Mouse (Mus musculus) neural tube, embryonic 12.5 days (tissue): ENCODE data around the gene Shmt2. TPM values are rescaled to one million over a fixed set of nuclear protein-coding genes. Genes with fewer than 3 reads are reported as not detected.

Experiments used
- ATAC-seq: fragments of 200-750 bp; cut with Nextera tagmentation; 2 replicates; pipeline ENCODE4 v1.8.0; 2017; ENCODE audit warnings: low read depth, mild to moderate bottlenecking, moderate TSS enrichment, moderate library complexity; ENCODE audit not compliant: low FRiP score
- H3K27ac ChIP-seq: fragments of 300-500 bp; sonication (generic); 2 replicates; pipeline ENCODE4 v1.5.1; 2016
- H3K27me3 ChIP-seq: fragments of 300-500 bp; sonication (generic); replicated peaks from 2 replicates; pipeline ENCODE4 v1.6.1; 2016; ENCODE audit warnings: mild to moderate bottlenecking
- H3K36me3 ChIP-seq: fragments of 300-500 bp; sonication (generic); 2 replicates; pipeline ENCODE4 v1.6.1; 2016; ENCODE audit warnings: mild to moderate bottlenecking
- H3K4me1 ChIP-seq: fragments of 300-500 bp; sonication (generic); 2 replicates; pipeline ENCODE4 v1.6.1; 2016
- H3K4me2 ChIP-seq: fragments of 300-500 bp; sonication (generic); replicated peaks from 2 replicates; pipeline ENCODE4 v1.6.1; 2016; ENCODE audit warnings: mild to moderate bottlenecking
- H3K4me3 ChIP-seq: fragments of 300-500 bp; sonication (generic); 2 replicates; pipeline ENCODE4 v1.5.1; 2016
- H3K9ac ChIP-seq: fragments of 300-500 bp; sonication (generic); 2 replicates; pipeline ENCODE4 v1.6.1; 2016; ENCODE audit warnings: mild to moderate bottlenecking
- H3K9me3 ChIP-seq: fragments of 300-500 bp; sonication (generic); 2 replicates; pipeline ENCODE4 v1.6.1; 2016; ENCODE audit warnings: mild to moderate bottlenecking
- WGBS: fragments of 180-500 bp; shearing (Covaris S2); methylation state at CpG from one replicate; pipeline ENCODE4 v1.1.7; 2016; 5-methylcytosine and 5-hydroxymethylcytosine counted together
- polyA plus RNA-seq: library from polyadenylated mRNA; unstranded; fragments of >200 nt; fragmentation: Nextera tagmentation; extraction: Ambion mirVana; gene quantifications from 2 replicates; pipeline ENCODE4 v1.2.1, GENCODE M21; 2016

Shmt2 gene
- polyA plus RNA-seq, 1 experiment from 2014 or later: 76.9 TPM

GRCm38 (mm10) chr10:127515983-127516459, 6.2 kb downstream of the Shmt2 start:
- 12% methylated on average over 8 of the region's 8 CpGs for WGBS
- no peak overlapping the region for H3K9ac ChIP-seq

GRCm38 (mm10) chr10:127515271-127515982, 6.8 kb downstream of the Shmt2 start:
- 24% methylated on average over 9 of the region's 9 CpGs for whole genome bisulfite sequencing
- Histone ChIP-seq H3K9me3 (no peaks in the 10 kb centered on the region), H3K36me3 (peaks cover 28% of the 10 kb centered on the region), H3K4me3 (no peak overlapping the region), H3K27ac (no peak overlapping the region), H3K4me2 (0 out of 2 replicates have a peak overlapping the region, but pooled peaks have one; percentile 20), H3K27me3 (peaks cover 51% of the 10 kb centered on the region), H3K9ac (no peak overlapping the region), H3K4me1 (peaks cover 76% of the 10 kb centered on the region)
- no peak for ATAC-seq

More at GRCm38 (mm10) chr10:127515983-127516459, 6.2 kb downstream of the Shmt2 start:
- Histone ChIP-seq H3K4me3 (no peak overlapping the region), H3K4me2 (peak overlapping the region; percentile 49), H3K4me1 (peaks cover 76% of the 10 kb centered on the region), H3K27me3 (peaks cover 46% of the 10 kb centered on the region), H3K36me3 (peaks cover 29% of the 10 kb centered on the region), H3K27ac (no peak overlapping the region), H3K9me3 (no peaks in the 10 kb centered on the region)
- ATAC-seq: no peak

GRCm38 (mm10) chr10:127514764-127515163, 7.5 kb downstream of the Shmt2 start, which contains the start of gene Ndufa4l2:
Ndufa4l2 (plus strand) TSS chr10:127514967.
- Histone ChIP-seq H3K9me3 (no peaks in the 10 kb centered on the region), H3K4me3 (0 out of 2 replicates have a peak within 1 kb of the TSS, but pooled peaks have one; percentile 7), H3K9ac (no peak within 1 kb of the TSS), H3K4me1 (peaks cover 80% of the 10 kb centered on the region), H3K4me2 (peak within 1 kb of the TSS; percentile 76), H3K27ac (no peak within 1 kb of the TSS), H3K36me3 (peaks cover 21% of the 10 kb centered on the region), H3K27me3 (peaks cover 57% of the 10 kb centered on the region)
- 14% methylated on average over 6 of the region's 6 CpGs for WGBS
- ATAC-seq: no peak

GRCm38 (mm10) chr10:127514111-127514698, 8.0 kb downstream of the Shmt2 start:
- Histone ChIP-seq H3K9me3 (no peaks in the 10 kb centered on the region), H3K27ac (no peak overlapping the region), H3K27me3 (peaks cover 61% of the 10 kb centered on the region), H3K4me2 (peak overlapping the region; percentile 76), H3K4me1 (peaks cover 86% of the 10 kb centered on the region), H3K4me3 (no peak overlapping the region), H3K36me3 (peaks cover 18% of the 10 kb centered on the region), H3K9ac (no peak overlapping the region)
- no peak for ATAC-seq
- 12% methylated on average over 13 of the region's 13 CpGs for WGBS

GRCm38 (mm10) chr10:127513501-127514091, 8.6 kb downstream of the Shmt2 start:
- under 1% methylated on average over 16 of the region's 16 CpGs for WGBS

GRCm38 (mm10) chr10:127512813-127513212, 9.4 kb downstream of the Shmt2 start:
- Histone ChIP-seq H3K4me3 (0 out of 2 replicates have a peak overlapping the region, but pooled peaks have one; percentile 2), H3K9ac (0 out of 2 replicates have a peak overlapping the region, but pooled peaks have one; percentile 61), H3K27ac (peak overlapping the region; percentile 89), H3K27me3 (peaks cover 56% of the 10 kb centered on the region), H3K4me2 (peak overlapping the region; percentile 76), H3K9me3 (no peaks in the 10 kb centered on the region), H3K36me3 (peaks cover 5% of the 10 kb centered on the region), H3K4me1 (peaks cover 95% of the 10 kb centered on the region)
- under 1% methylated on average over 27 of the region's 27 CpGs for WGBS
- ATAC-seq: peak; percentile 16; the same call in 1 of the 2 replicates

More at GRCm38 (mm10) chr10:127513501-127514091, 8.6 kb downstream of the Shmt2 start:
- H3K27me3 ChIP-seq: peaks cover 61% of the 10 kb centered on the region
- peaks cover 92% of the 10 kb centered on the region for H3K4me1 ChIP-seq
- peaks cover 12% of the 10 kb centered on the region for H3K36me3 ChIP-seq
- no peaks in the 10 kb centered on the region for H3K9me3 ChIP-seq
- H3K27ac ChIP-seq: peak overlapping the region; percentile 66; the same call in 1 of the 2 replicates
- peak overlapping the region; percentile 76 for H3K4me2 ChIP-seq
- peak overlapping the region; percentile 7; the same call in 1 of the 2 replicates for H3K4me3 ChIP-seq
- 0 out of 2 replicates have a peak, but pooled peaks have one; percentile 8 for ATAC-seq
- H3K9ac ChIP-seq: 0 out of 2 replicates have a peak overlapping the region, but pooled peaks have one; percentile 26

- Histone ChIP-seq H3K4me3 (peak overlapping the region; percentile 39), H3K27me3 (peaks cover 59% of the 10 kb centered on the region), H3K9me3 (no peaks in the 10 kb centered on the region), H3K4me2 (peak overlapping the region; percentile 76), H3K9ac (peak overlapping the region; percentile 61), H3K36me3 (no peaks in the 10 kb centered on the region), H3K4me1 (peaks cover 95% of the 10 kb centered on the region), H3K27ac (peak overlapping the region; percentile 89)
- ATAC-seq: no peak
- WGBS: 3% methylated on average over 7 of the region's 7 CpGs
Measured at GRCm38 (mm10) chr10:127512307-127512666, 10.0 kb downstream of the Shmt2 start.

- peak overlapping the region; percentile 39 for H3K4me3 ChIP-seq
- H3K27me3 ChIP-seq: peaks cover 60% of the 10 kb centered on the region
- peaks cover 93% of the 10 kb centered on the region for H3K4me1 ChIP-seq
- peak overlapping the region; percentile 89 for H3K27ac ChIP-seq
- H3K9me3 ChIP-seq: no peaks in the 10 kb centered on the region
- H3K36me3 ChIP-seq: no peaks in the 10 kb centered on the region
- ATAC-seq: peak; percentile 15
- peak overlapping the region; percentile 76 for H3K4me2 ChIP-seq
- peak overlapping the region; percentile 61 for H3K9ac ChIP-seq
- under 1% methylated on average over 46 of the region's 46 CpGs for WGBS
Measured at GRCm38 (mm10) chr10:127511634-127512306, 10.5 kb downstream of the Shmt2 start.

- no peak for ATAC-seq
- peak overlapping the region; percentile 76 for H3K4me2 ChIP-seq
- H3K4me1 ChIP-seq: peaks cover 86% of the 10 kb centered on the region
- peaks cover 57% of the 10 kb centered on the region for H3K27me3 ChIP-seq
- H3K9ac ChIP-seq: peak overlapping the region; percentile 61
- H3K9me3 ChIP-seq: no peaks in the 10 kb centered on the region
- no peaks in the 10 kb centered on the region for H3K36me3 ChIP-seq
- peak overlapping the region; percentile 39 for H3K4me3 ChIP-seq
- WGBS: 4% methylated on average over 11 of the region's 11 CpGs
- peak overlapping the region; percentile 89 for H3K27ac ChIP-seq
Measured at GRCm38 (mm10) chr10:127510895-127511617, 11.2 kb downstream of the Shmt2 start.

- Histone ChIP-seq H3K9me3 (no peaks in the 10 kb centered on the region), H3K4me3 (peak overlapping the region; percentile 36), H3K9ac (peak overlapping the region; percentile 38; the same call in 1 of the 2 replicates), H3K4me1 (peaks cover 76% of the 10 kb centered on the region), H3K27me3 (peaks cover 49% of the 10 kb centered on the region), H3K4me2 (peak overlapping the region; percentile 76), H3K27ac (peak overlapping the region; percentile 89), H3K36me3 (no peaks in the 10 kb centered on the region)
- 0 out of 2 replicates have a peak, but pooled peaks have one; percentile 0 for ATAC-seq
- WGBS: 5% methylated on average over 17 of the region's 17 CpGs
Measured at GRCm38 (mm10) chr10:127509837-127510701, 12.2 kb downstream of the Shmt2 start.
